Mouse (Mus musculus) stomach, embryonic 14.5 days (tissue): ENCODE measurements around the gene Lsm4. TPM values are rescaled to one million over a fixed set of nuclear protein-coding genes. Genes with fewer than 3 reads are reported as not detected.

Source experiments
- ATAC-seq: fragments of 200-750 bp; cut with Nextera tagmentation; 2 replicates; pipeline ENCODE4 v1.8.0; 2017; ENCODE audit warnings: low read depth, moderate TSS enrichment; ENCODE audit not compliant: insufficient number of reproducible peaks, insufficient read depth, low FRiP score
- H3K27ac ChIP-seq: fragments of 300-500 bp; sonication (generic); 2 replicates; pipeline ENCODE4 v1.5.1; 2014; ENCODE audit warnings: mild to moderate bottlenecking, low read length, moderate library complexity, mixed read lengths
- H3K27me3 ChIP-seq: fragments of 300-500 bp; sonication (generic); 2 replicates; pipeline ENCODE4 v1.6.1; 2014; ENCODE audit warnings: low read length, control low read depth, mixed read lengths; ENCODE audit not compliant: control insufficient read depth, insufficient read depth
- H3K36me3 ChIP-seq: fragments of 300-500 bp; sonication (generic); 2 replicates; pipeline ENCODE4 v1.6.1; 2014; ENCODE audit warnings: mild to moderate bottlenecking, control low read depth, low read length, moderate library complexity, mixed read lengths; ENCODE audit not compliant: control insufficient read depth, insufficient read depth
- H3K4me1 ChIP-seq: fragments of 300-500 bp; sonication (generic); 2 replicates; pipeline ENCODE4 v1.6.1; 2014; ENCODE audit warnings: low read length, control low read depth, mixed read lengths; ENCODE audit not compliant: control insufficient read depth, insufficient read depth
- H3K4me2 ChIP-seq: fragments of 300-500 bp; sonication (generic); replicated peaks from 2 replicates; pipeline ENCODE4 v1.6.1; 2014; ENCODE audit warnings: low read depth, low read length, control low read depth
- H3K4me3 ChIP-seq: fragments of 300-500 bp; sonication (generic); 2 replicates; pipeline ENCODE4 v1.5.1; 2014; ENCODE audit warnings: low read depth, low read length, control low read depth
- H3K9ac ChIP-seq: fragments of 300-500 bp; sonication (generic); replicated peaks from 2 replicates; pipeline ENCODE4 v1.6.1; 2014; ENCODE audit warnings: low read depth, mild to moderate bottlenecking, control low read depth, low read length, moderate library complexity, mixed read lengths
- H3K9me3 ChIP-seq: fragments of 300-500 bp; sonication (generic); 2 replicates; pipeline ENCODE4 v1.6.1; 2016; ENCODE audit warnings: low read depth, low read length, control low read depth; ENCODE audit not compliant: control insufficient read depth
- WGBS: fragments of 180-500 bp; shearing (Covaris S2); extraction: QIAGEN DNeasy Blood & Tissue Kit; methylation state at CpG from one replicate; pipeline ENCODE4 v1.1.7; 2014; 5-methylcytosine and 5-hydroxymethylcytosine counted together
- polyA plus RNA-seq: library from polyadenylated mRNA; unstranded; fragments of >200 nt; fragmentation: Nextera tagmentation; extraction: Ambion mirVana; gene quantifications from 2 replicates; pipeline ENCODE4 v1.2.1, GENCODE M21; 2014

The Lsm4 gene
- polyA plus RNA-seq, 1 experiment from 2014 or later, result 244 TPM

- peaks cover 43% of the 10 kb centered on the region for H3K4me1 ChIP-seq
- H3K9me3 ChIP-seq, result no peaks in the 10 kb centered on the region
- no peaks in the 10 kb centered on the region for H3K36me3 ChIP-seq
- 43% methylated on average over 4 of the region's 4 CpGs for WGBS
- peak overlapping the region; percentile 7; the same call in 1 of the 2 replicates for H3K4me3 ChIP-seq
- H3K27ac ChIP-seq, result peak overlapping the region; percentile 93
- H3K27me3 ChIP-seq, result no peaks in the 10 kb centered on the region
- H3K4me2 ChIP-seq, result peak overlapping the region; percentile 50
- no peak for ATAC-seq
- H3K9ac ChIP-seq, result no peak overlapping the region; the same call in 1 of the 2 replicates
Measured at GRCm38 (mm10) chr8:70696946-70697345, 23.9 kb downstream of the Lsm4 start.

GRCm38 (mm10) chr8:70697366-70698250, 24.6 kb downstream of the Lsm4 start:
- Histone ChIP-seq H3K4me1 (peaks cover 46% of the 10 kb centered on the region), H3K27ac (peak overlapping the region; percentile 93), H3K9ac (no peak overlapping the region; the same call in 1 of the 2 replicates)

DNA sequence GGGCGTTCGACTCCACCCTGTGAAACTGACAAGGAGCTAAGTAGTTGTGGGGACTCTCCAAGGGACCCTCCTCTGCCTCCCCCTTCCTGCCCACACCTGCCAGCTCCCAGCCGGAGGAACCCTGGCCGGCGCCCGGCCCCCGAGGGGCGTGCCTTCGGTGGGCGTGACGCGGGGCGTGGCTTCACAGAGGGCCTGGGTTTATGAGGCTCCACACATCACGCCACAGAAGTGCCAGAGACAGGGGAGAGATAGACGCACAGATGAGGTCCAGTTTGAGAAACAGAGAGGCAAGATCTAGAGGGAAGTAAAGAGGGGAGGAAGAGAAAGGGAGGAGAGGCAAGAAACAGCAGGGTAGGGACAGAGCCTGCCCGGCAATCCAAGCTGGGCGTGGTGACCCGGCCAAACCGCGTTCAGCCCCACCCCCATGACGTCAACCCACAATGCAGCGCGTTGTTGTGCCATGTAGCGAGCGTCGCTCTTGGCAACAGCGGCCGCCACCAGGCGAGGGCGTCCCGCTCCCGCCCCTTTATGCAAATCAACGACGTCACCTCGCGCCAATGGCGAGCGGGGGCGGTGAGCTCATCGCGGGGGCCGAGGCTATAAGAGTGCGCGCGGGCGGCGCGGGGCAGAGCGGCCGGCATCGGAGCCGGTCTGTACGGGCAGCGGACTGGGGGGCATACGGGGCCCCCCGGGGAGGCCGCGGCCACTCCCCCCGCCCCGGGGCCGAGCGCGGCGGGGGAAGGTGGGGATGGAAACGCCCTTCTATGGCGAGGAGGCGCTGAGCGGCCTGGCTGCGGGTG, 25.5 kb downstream of the Lsm4 start, which contains the start of gene Jund:
TSS of gene Jund (plus strand) at position 640 of the 800 bp plus-strand sequence.
- peaks cover under 1% of the 10 kb centered on the region for H3K36me3 ChIP-seq
- WGBS, result under 1% methylated on average over 69 of the region's 69 CpGs
- peaks cover 44% of the 10 kb centered on the region for H3K4me1 ChIP-seq
- peak within 1 kb of the TSS; percentile 99 for H3K27ac ChIP-seq
- peak within 1 kb of the TSS; percentile 97 for H3K4me3 ChIP-seq
- H3K4me2 ChIP-seq, result peak within 1 kb of the TSS; percentile 61
- H3K27me3 ChIP-seq, result no peaks in the 10 kb centered on the region
- peak; percentile 88 for ATAC-seq
- no peaks in the 10 kb centered on the region for H3K9me3 ChIP-seq
- H3K9ac ChIP-seq, result peak within 1 kb of the TSS; percentile 99

More at GRCm38 (mm10) chr8:70697366-70698250, 24.6 kb downstream of the Lsm4 start:
- no peak for ATAC-seq
- Histone ChIP-seq H3K27me3 (no peaks in the 10 kb centered on the region), H3K9me3 (no peaks in the 10 kb centered on the region), H3K4me2 (peak overlapping the region; percentile 50), H3K4me3 (peak overlapping the region; percentile 97), H3K36me3 (no peaks in the 10 kb centered on the region)
- 57% methylated on average over 12 of the region's 12 CpGs for WGBS

DNA sequence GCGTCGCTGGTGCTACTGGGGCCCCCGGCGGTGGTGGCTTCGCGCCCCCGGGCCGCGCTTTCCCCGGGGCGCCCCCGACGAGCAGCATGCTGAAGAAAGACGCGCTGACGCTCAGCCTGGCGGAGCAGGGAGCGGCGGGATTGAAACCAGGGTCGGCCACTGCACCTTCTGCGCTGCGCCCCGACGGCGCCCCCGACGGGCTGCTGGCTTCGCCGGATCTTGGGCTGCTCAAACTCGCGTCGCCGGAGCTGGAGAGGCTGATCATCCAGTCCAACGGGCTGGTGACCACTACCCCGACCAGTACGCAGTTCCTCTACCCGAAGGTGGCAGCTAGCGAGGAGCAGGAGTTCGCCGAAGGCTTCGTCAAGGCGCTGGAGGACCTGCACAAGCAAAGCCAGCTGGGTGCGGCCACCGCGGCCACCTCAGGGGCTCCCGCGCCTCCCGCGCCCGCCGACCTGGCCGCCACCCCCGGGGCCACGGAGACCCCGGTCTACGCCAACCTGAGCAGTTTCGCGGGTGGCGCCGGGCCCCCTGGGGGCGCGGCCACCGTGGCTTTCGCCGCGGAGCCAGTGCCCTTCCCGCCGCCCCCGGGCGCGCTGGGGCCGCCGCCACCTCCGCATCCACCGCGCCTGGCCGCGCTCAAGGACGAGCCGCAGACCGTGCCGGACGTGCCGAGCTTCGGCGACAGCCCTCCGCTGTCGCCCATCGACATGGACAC, 26.2 kb downstream of the Lsm4 start:
- H3K4me3 ChIP-seq, result peak overlapping the region; percentile 97
- peaks cover 6% of the 10 kb centered on the region for H3K36me3 ChIP-seq
- H3K9ac ChIP-seq, result peak overlapping the region; percentile 99
- ATAC-seq, result peak; percentile 5; the same call in 1 of the 2 replicates
- peaks cover 44% of the 10 kb centered on the region for H3K4me1 ChIP-seq
- H3K27ac ChIP-seq, result peak overlapping the region; percentile 99
- peak overlapping the region; percentile 61 for H3K4me2 ChIP-seq
- WGBS, result under 1% methylated on average over 86 of the region's 89 CpGs
- no peaks in the 10 kb centered on the region for H3K9me3 ChIP-seq
- no peaks in the 10 kb centered on the region for H3K27me3 ChIP-seq

DNA sequence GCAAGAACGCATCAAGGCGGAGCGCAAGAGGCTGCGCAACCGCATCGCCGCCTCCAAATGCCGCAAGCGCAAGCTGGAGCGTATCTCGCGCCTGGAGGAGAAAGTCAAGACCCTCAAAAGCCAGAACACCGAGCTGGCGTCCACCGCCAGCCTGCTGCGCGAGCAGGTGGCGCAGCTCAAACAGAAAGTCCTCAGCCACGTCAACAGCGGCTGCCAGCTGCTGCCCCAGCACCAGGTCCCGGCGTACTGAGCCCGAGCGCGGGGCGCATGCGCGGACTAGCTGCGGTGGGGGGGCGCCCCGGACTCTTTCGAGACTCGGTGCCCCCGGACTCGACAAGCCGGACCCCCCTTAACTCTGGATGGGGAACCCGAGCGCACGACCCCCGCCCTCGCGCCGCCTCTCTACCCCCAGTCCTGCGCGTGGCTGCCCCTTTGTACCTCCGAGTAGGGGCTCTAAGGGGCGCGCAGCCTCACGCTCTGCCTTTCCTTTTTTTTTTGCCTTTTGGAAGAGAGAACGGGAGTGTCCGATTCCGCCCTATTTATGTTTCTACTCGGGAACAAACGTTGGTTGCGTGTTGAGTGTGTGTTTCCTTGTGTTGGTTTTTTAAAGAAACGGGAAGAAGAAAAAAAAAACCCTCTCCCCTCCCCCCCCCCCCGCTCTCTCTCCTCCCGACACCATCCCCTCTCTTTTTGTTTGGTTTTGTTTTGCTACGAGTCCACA, 26.9 kb downstream of the Lsm4 start:
- Histone ChIP-seq H3K9me3 (no peaks in the 10 kb centered on the region), H3K4me2 (peak overlapping the region; percentile 61), H3K4me1 (peaks cover 44% of the 10 kb centered on the region), H3K27me3 (no peaks in the 10 kb centered on the region), H3K9ac (peak overlapping the region; percentile 99), H3K36me3 (peaks cover 6% of the 10 kb centered on the region), H3K27ac (peak overlapping the region; percentile 99), H3K4me3 (peak overlapping the region; percentile 97)
- ATAC-seq, result no peak
- WGBS, result under 1% methylated on average over 59 of the region's 59 CpGs

GRCm38 (mm10) chr8:70700555-70700922, 27.5 kb downstream of the Lsm4 start:
- peaks cover 41% of the 10 kb centered on the region for H3K4me1 ChIP-seq
- H3K36me3 ChIP-seq, result peaks cover 6% of the 10 kb centered on the region
- peak overlapping the region; percentile 99; the same call in 1 of the 2 replicates for H3K9ac ChIP-seq
- under 1% methylated on average over 20 of the region's 20 CpGs for WGBS
- no peaks in the 10 kb centered on the region for H3K9me3 ChIP-seq
- H3K4me2 ChIP-seq, result peak overlapping the region; percentile 61
- 0 out of 2 replicates have a peak, but pooled peaks have one; percentile 3 for ATAC-seq
- H3K4me3 ChIP-seq, result peak overlapping the region; percentile 97
- peak overlapping the region; percentile 99 for H3K27ac ChIP-seq
- H3K27me3 ChIP-seq, result no peaks in the 10 kb centered on the region

DNA sequence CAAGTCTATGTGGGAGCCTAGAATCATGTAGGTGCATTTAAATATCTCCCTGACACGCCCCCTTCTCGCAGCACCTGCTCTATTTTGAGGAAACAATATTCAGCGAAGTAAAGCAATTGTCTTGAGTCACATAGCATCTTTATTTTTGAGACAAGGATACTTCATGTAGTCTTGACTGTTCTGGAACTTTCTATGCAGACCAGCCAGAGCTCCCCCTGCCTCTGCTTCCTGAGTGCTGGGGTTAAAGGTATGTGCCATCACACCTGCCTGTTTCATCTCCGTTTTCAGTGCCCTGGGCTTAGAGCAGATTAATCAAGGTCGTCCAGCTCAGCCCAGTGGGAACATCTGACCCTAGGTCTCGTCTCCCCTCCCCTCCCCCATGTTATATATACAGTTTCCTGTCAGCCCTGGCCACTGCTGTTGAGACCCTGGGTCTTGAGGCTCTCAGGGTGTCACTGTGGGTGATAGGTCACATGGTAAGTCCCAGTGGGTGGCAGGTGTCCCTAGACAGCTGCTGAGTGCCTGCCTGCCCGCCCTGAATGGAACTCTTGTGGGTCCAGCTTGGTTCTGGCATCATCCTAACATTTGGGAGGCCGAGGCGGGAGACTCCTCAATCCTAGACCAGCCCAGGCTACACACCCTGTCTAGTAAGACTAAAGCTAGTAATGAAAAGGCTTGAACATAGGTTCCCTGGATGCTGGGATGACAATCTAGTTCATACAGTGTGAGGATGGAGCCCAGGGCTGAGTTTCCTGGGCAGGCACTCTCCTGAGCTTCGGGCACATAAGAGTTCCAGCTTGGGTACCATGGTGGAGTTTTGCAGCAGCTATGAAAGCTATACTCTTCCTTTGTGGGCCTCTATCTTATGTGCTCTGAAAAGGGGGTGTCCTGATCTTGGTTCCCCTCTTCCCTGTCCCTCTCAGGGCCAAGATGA, 28.3 kb downstream of the Lsm4 start:
- Histone ChIP-seq H3K4me2 (peak overlapping the region; percentile 61), H3K4me1 (peaks cover 34% of the 10 kb centered on the region), H3K27ac (peak overlapping the region; percentile 99; the same call in 1 of the 2 replicates), H3K9ac (peak overlapping the region; percentile 32), H3K27me3 (no peaks in the 10 kb centered on the region), H3K36me3 (peaks cover 6% of the 10 kb centered on the region), H3K4me3 (peak overlapping the region; percentile 97), H3K9me3 (no peaks in the 10 kb centered on the region)
- no peak for ATAC-seq
- 47% methylated on average over 10 of the region's 10 CpGs for WGBS
